Mouse (Mus musculus): ENCODE measurements at regions not wholly inside any gene's neighbourhood (a gene's known extent, or its start where the extent isn't known, plus 50 kb on each side); places are given as distances from the start of the nearest gene placed in this dataset.

GRCm38 (mm10) chr1:184353832-184354449 is 319.8 kb upstream of the 1700056E22Rik start:
- no peak for TF ChIP-seq CTCF (IDR thresholded peaks at IDR 0.05; ENCODE audit: low read depth, low read length)
- TF ChIP-seq POLR2A (IDR thresholded peaks at IDR 0.05; ENCODE audit: insufficient read depth, low read length) = no peak
- no peak for TF ChIP-seq EP300 (IDR thresholded peaks at IDR 0.05; ENCODE audit: insufficient read depth, low read depth, low read length)
- Histone ChIP-seq H3K4me1 (ENCODE audit: control insufficient read depth, insufficient read depth, low read length) (no peaks in the 10 kb centered on the region), H3K27me3 (ENCODE audit: control insufficient read depth, insufficient read depth, low read length, poor library complexity, severe bottlenecking) (no peaks in the 10 kb centered on the region; the same call in 1 of the 2 replicates), H3K4me3 (ENCODE audit: low read depth, low read length) (no peak overlapping the region), H3K9ac (ENCODE audit: low read depth, poor library complexity, severe bottlenecking) (no peak overlapping the region), H3K36me3 (ENCODE audit: control insufficient read depth, insufficient read depth, low read length, poor library complexity, severe bottlenecking) (no peaks in the 10 kb centered on the region), H3K27ac (ENCODE audit: insufficient read depth, low read length) (no peak overlapping the region), H3K9me3 (replicated peaks; ENCODE audit: control insufficient read depth, insufficient read depth, low read length, poor library complexity, severe bottlenecking) (no peaks in the 10 kb centered on the region)

- Histone ChIP-seq H3K27me3 (ENCODE audit: control insufficient read depth, insufficient read depth, low read length, poor library complexity, severe bottlenecking) (no peaks in the 10 kb centered on the region; the same call in 1 of the 2 replicates), H3K27ac (ENCODE audit: insufficient read depth, low read length) (no peak overlapping the region), H3K4me1 (ENCODE audit: control insufficient read depth, insufficient read depth, low read length) (no peaks in the 10 kb centered on the region), H3K4me3 (ENCODE audit: low read depth, low read length) (no peak overlapping the region), H3K36me3 (ENCODE audit: control insufficient read depth, insufficient read depth, low read length, poor library complexity, severe bottlenecking) (no peaks in the 10 kb centered on the region), H3K9me3 (replicated peaks; ENCODE audit: control insufficient read depth, insufficient read depth, low read length, poor library complexity, severe bottlenecking) (no peaks in the 10 kb centered on the region), H3K9ac (ENCODE audit: low read depth, poor library complexity, severe bottlenecking) (no peak overlapping the region)
- TF ChIP-seq EP300 (IDR thresholded peaks at IDR 0.05; ENCODE audit: insufficient read depth, low read depth, low read length) (no peak), CTCF (IDR thresholded peaks at IDR 0.05; ENCODE audit: low read depth, low read length) (no peak), POLR2A (IDR thresholded peaks at IDR 0.05; ENCODE audit: insufficient read depth, low read length) (no peak)
Measured at GRCm38 (mm10) chr1:184351760-184352159, 317.7 kb upstream of the 1700056E22Rik start.

GRCm38 (mm10) chr1:184344829-184345228 is 310.7 kb upstream of the 1700056E22Rik start:
- H3K36me3 ChIP-seq (ENCODE audit: control insufficient read depth, insufficient read depth, low read length, poor library complexity, severe bottlenecking) = no peaks in the 10 kb centered on the region
- H3K27ac ChIP-seq (ENCODE audit: insufficient read depth, low read length) = no peak overlapping the region
- no peak overlapping the region for H3K9ac ChIP-seq (ENCODE audit: low read depth, poor library complexity, severe bottlenecking)
- H3K27me3 ChIP-seq (ENCODE audit: control insufficient read depth, insufficient read depth, low read length, poor library complexity, severe bottlenecking) = no peaks in the 10 kb centered on the region
- TF ChIP-seq CTCF (IDR thresholded peaks at IDR 0.05; ENCODE audit: low read depth, low read length) (no peak), EP300 (IDR thresholded peaks at IDR 0.05; ENCODE audit: insufficient read depth, low read depth, low read length) (no peak), POLR2A (IDR thresholded peaks at IDR 0.05; ENCODE audit: insufficient read depth, low read length) (no peak)
- no peaks in the 10 kb centered on the region for H3K4me1 ChIP-seq (ENCODE audit: control insufficient read depth, insufficient read depth, low read length)
- no peak overlapping the region for H3K4me3 ChIP-seq (ENCODE audit: low read depth, low read length)
- H3K9me3 ChIP-seq (replicated peaks; ENCODE audit: control insufficient read depth, insufficient read depth, low read length, poor library complexity, severe bottlenecking) = no peaks in the 10 kb centered on the region

- Histone ChIP-seq H3K4me1 (ENCODE audit: control insufficient read depth, insufficient read depth, low read length) (no peaks in the 10 kb centered on the region), H3K4me3 (ENCODE audit: low read depth, low read length) (no peak overlapping the region), H3K36me3 (ENCODE audit: control insufficient read depth, insufficient read depth, low read length, poor library complexity, severe bottlenecking) (no peaks in the 10 kb centered on the region), H3K27me3 (ENCODE audit: control insufficient read depth, insufficient read depth, low read length, poor library complexity, severe bottlenecking) (no peaks in the 10 kb centered on the region), H3K9me3 (replicated peaks; ENCODE audit: control insufficient read depth, insufficient read depth, low read length, poor library complexity, severe bottlenecking) (no peaks in the 10 kb centered on the region), H3K27ac (ENCODE audit: insufficient read depth, low read length) (no peak overlapping the region), H3K9ac (ENCODE audit: low read depth, poor library complexity, severe bottlenecking) (no peak overlapping the region)
- no peak for TF ChIP-seq EP300 (IDR thresholded peaks at IDR 0.05; ENCODE audit: insufficient read depth, low read depth, low read length)
- TF ChIP-seq POLR2A (IDR thresholded peaks at IDR 0.05; ENCODE audit: insufficient read depth, low read length) = no peak
- no peak for TF ChIP-seq CTCF (IDR thresholded peaks at IDR 0.05; ENCODE audit: low read depth, low read length)
Measured at GRCm38 (mm10) chr1:184335952-184336351, 301.9 kb upstream of the 1700056E22Rik start.

- H3K27ac ChIP-seq (ENCODE audit: insufficient read depth, low read length) = no peak overlapping the region
- H3K9me3 ChIP-seq (replicated peaks; ENCODE audit: control insufficient read depth, insufficient read depth, low read length, poor library complexity, severe bottlenecking) = no peaks in the 10 kb centered on the region
- H3K9ac ChIP-seq (ENCODE audit: low read depth, poor library complexity, severe bottlenecking) = no peak overlapping the region
- H3K27me3 ChIP-seq (ENCODE audit: control insufficient read depth, insufficient read depth, low read length, poor library complexity, severe bottlenecking) = no peaks in the 10 kb centered on the region
- no peaks in the 10 kb centered on the region for H3K4me1 ChIP-seq (ENCODE audit: control insufficient read depth, insufficient read depth, low read length)
- no peak overlapping the region for H3K4me3 ChIP-seq (ENCODE audit: low read depth, low read length)
- no peaks in the 10 kb centered on the region for H3K36me3 ChIP-seq (ENCODE audit: control insufficient read depth, insufficient read depth, low read length, poor library complexity, severe bottlenecking)
- TF ChIP-seq EP300 (IDR thresholded peaks at IDR 0.05; ENCODE audit: insufficient read depth, low read depth, low read length) (no peak), CTCF (IDR thresholded peaks at IDR 0.05; ENCODE audit: low read depth, low read length) (no peak), POLR2A (IDR thresholded peaks at IDR 0.05; ENCODE audit: insufficient read depth, low read length) (no peak)
Measured at GRCm38 (mm10) chr1:184335281-184335680, 301.2 kb upstream of the 1700056E22Rik start.

- Histone ChIP-seq H3K4me1 (ENCODE audit: control insufficient read depth, insufficient read depth, low read length) (no peaks in the 10 kb centered on the region), H3K9ac (ENCODE audit: low read depth, poor library complexity, severe bottlenecking) (no peak overlapping the region), H3K4me3 (ENCODE audit: low read depth, low read length) (no peak overlapping the region), H3K27ac (ENCODE audit: insufficient read depth, low read length) (no peak overlapping the region), H3K36me3 (ENCODE audit: control insufficient read depth, insufficient read depth, low read length, poor library complexity, severe bottlenecking) (no peaks in the 10 kb centered on the region), H3K27me3 (ENCODE audit: control insufficient read depth, insufficient read depth, low read length, poor library complexity, severe bottlenecking) (no peaks in the 10 kb centered on the region), H3K9me3 (replicated peaks; ENCODE audit: control insufficient read depth, insufficient read depth, low read length, poor library complexity, severe bottlenecking) (no peaks in the 10 kb centered on the region)
- TF ChIP-seq EP300 (IDR thresholded peaks at IDR 0.05; ENCODE audit: insufficient read depth, low read depth, low read length) = no peak
- no peak for TF ChIP-seq POLR2A (IDR thresholded peaks at IDR 0.05; ENCODE audit: insufficient read depth, low read length)
- no peak for TF ChIP-seq CTCF (IDR thresholded peaks at IDR 0.05; ENCODE audit: low read depth, low read length)
Measured at GRCm38 (mm10) chr1:184334818-184335217, 300.7 kb upstream of the 1700056E22Rik start.

Data from ES-Bruce4 (cell line).